Mouse (Mus musculus) neural tube, embryonic 13.5 days (tissue): ENCODE measurements at regions not wholly inside any gene's neighbourhood (a gene's known extent, or its start where the extent isn't known, plus 50 kb on each side); places are given as distances from the start of the nearest gene placed in this dataset.

ENCODE experiments used
- ATAC-seq: fragments of 200-750 bp; cut with Nextera tagmentation; 2 replicates; pipeline ENCODE4 v1.8.0; 2017; ENCODE audit warnings: low read depth, mild to moderate bottlenecking, moderate TSS enrichment, moderate library complexity
- H3K27ac ChIP-seq: fragments of 300-500 bp; sonication (generic); replicated peaks from 2 replicates; pipeline ENCODE4 v1.5.1; 2015; ENCODE audit warnings: moderate library complexity, mild to moderate bottlenecking, inconsistent platforms
- H3K27me3 ChIP-seq: fragments of 300-500 bp; sonication (generic); 2 replicates; pipeline ENCODE4 v1.6.1; 2015; ENCODE audit warnings: mild to moderate bottlenecking, inconsistent platforms
- H3K36me3 ChIP-seq: fragments of 300-500 bp; sonication (generic); 2 replicates; pipeline ENCODE4 v1.6.1; 2015; ENCODE audit warnings: mild to moderate bottlenecking, inconsistent platforms
- H3K4me1 ChIP-seq: fragments of 300-500 bp; sonication (generic); replicated peaks from 2 replicates; pipeline ENCODE4 v1.6.1; 2015; ENCODE audit warnings: inconsistent platforms
- H3K4me2 ChIP-seq: fragments of 300-500 bp; sonication (generic); 2 replicates; pipeline ENCODE4 v1.6.1; 2015; ENCODE audit warnings: inconsistent platforms, mild to moderate bottlenecking, moderate library complexity
- H3K4me3 ChIP-seq: fragments of 300-500 bp; sonication (generic); 2 replicates; pipeline ENCODE4 v1.5.1; 2015; ENCODE audit warnings: mild to moderate bottlenecking, inconsistent platforms
- H3K9ac ChIP-seq: fragments of 300-500 bp; sonication (generic); 2 replicates; pipeline ENCODE4 v1.6.1; 2015; ENCODE audit warnings: moderate library complexity, mild to moderate bottlenecking, inconsistent platforms
- H3K9me3 ChIP-seq: fragments of 300-500 bp; sonication (generic); 2 replicates; pipeline ENCODE4 v1.6.1; 2016; ENCODE audit warnings: inconsistent platforms
- WGBS: fragments of 180-500 bp; shearing (Covaris S2); methylation state at CpG from one replicate; pipeline ENCODE4 v1.1.7; 2015; 5-methylcytosine and 5-hydroxymethylcytosine counted together

GRCm38 (mm10) chr5:111836668-111837234 lies 103.0 kb downstream of the Gm26897 start:
- peaks cover 39% of the 10 kb centered on the region for H3K27me3 ChIP-seq
- H3K4me1 ChIP-seq: peaks cover 19% of the 10 kb centered on the region
- H3K9me3 ChIP-seq: no peaks in the 10 kb centered on the region
- 7% methylated on average over 14 of the region's 14 CpGs for WGBS
- peak; percentile 81 for ATAC-seq
- peak overlapping the region; percentile 64 for H3K27ac ChIP-seq
- no peak overlapping the region for H3K9ac ChIP-seq
- peak overlapping the region; percentile 22; the same call in 1 of the 2 replicates for H3K4me2 ChIP-seq
- H3K4me3 ChIP-seq: no peak overlapping the region
- H3K36me3 ChIP-seq: no peaks in the 10 kb centered on the region

GRCm38 (mm10) chr5:111842461-111842860 lies 108.7 kb downstream of the Gm26897 start:
- H3K36me3 ChIP-seq: no peaks in the 10 kb centered on the region
- no peak overlapping the region for H3K27ac ChIP-seq
- peaks cover 9% of the 10 kb centered on the region for H3K4me1 ChIP-seq
- no peak for ATAC-seq
- H3K4me3 ChIP-seq: no peak overlapping the region
- no peaks in the 10 kb centered on the region for H3K9me3 ChIP-seq
- 0 out of 2 replicates have a peak overlapping the region, but pooled peaks have one; percentile 20 for H3K4me2 ChIP-seq
- WGBS: 51% methylated on average over 17 of the region's 17 CpGs
- H3K27me3 ChIP-seq: peaks cover 32% of the 10 kb centered on the region
- H3K9ac ChIP-seq: no peak overlapping the region

GRCm38 (mm10) chr5:111843622-111844239 lies 110.0 kb downstream of the Gm26897 start:
- no peak overlapping the region for H3K27ac ChIP-seq
- WGBS: 37% methylated on average over 17 of the region's 17 CpGs
- H3K4me2 ChIP-seq: no peak overlapping the region

GRCm38 (mm10) chr5:111844528-111844927 lies 110.8 kb downstream of the Gm26897 start:
- no peak overlapping the region for H3K4me3 ChIP-seq
- no peaks in the 10 kb centered on the region for H3K9me3 ChIP-seq
- H3K9ac ChIP-seq: no peak overlapping the region
- no peak overlapping the region for H3K27ac ChIP-seq
- no peak for ATAC-seq
- peaks cover 9% of the 10 kb centered on the region for H3K4me1 ChIP-seq
- no peaks in the 10 kb centered on the region for H3K36me3 ChIP-seq
- H3K27me3 ChIP-seq: peaks cover 15% of the 10 kb centered on the region; the same call in 1 of the 2 replicates
- WGBS: 46% methylated on average over 3 of the region's 3 CpGs
- H3K4me2 ChIP-seq: no peak overlapping the region

More at GRCm38 (mm10) chr5:111843622-111844239, 110.0 kb downstream of the Gm26897 start:
- Histone ChIP-seq H3K9me3 (no peaks in the 10 kb centered on the region), H3K27me3 (peaks cover 21% of the 10 kb centered on the region), H3K36me3 (no peaks in the 10 kb centered on the region), H3K4me1 (peaks cover 9% of the 10 kb centered on the region), H3K9ac (peak overlapping the region; percentile 22; the same call in 1 of the 2 replicates), H3K4me3 (no peak overlapping the region)
- ATAC-seq: no peak

- H3K4me2 ChIP-seq: no peak overlapping the region
- H3K9ac ChIP-seq: no peak overlapping the region
- H3K4me3 ChIP-seq: no peak overlapping the region
- no peaks in the 10 kb centered on the region for H3K9me3 ChIP-seq
- 81% methylated on average over 9 of the region's 10 CpGs for WGBS
- peaks cover 24% of the 10 kb centered on the region for H3K4me1 ChIP-seq
- H3K36me3 ChIP-seq: no peaks in the 10 kb centered on the region
- ATAC-seq: no peak
- peaks cover 34% of the 10 kb centered on the region for H3K27me3 ChIP-seq
- no peak overlapping the region for H3K27ac ChIP-seq
These were observed 115.2 kb downstream of the Gm26897 start for GRCm38 (mm10) chr5:111848917-111849316.

- ATAC-seq: peak; percentile 34; the same call in 1 of the 2 replicates
- H3K9me3 ChIP-seq: no peaks in the 10 kb centered on the region
- H3K4me3 ChIP-seq: no peak overlapping the region
- no peak overlapping the region for H3K4me2 ChIP-seq
- H3K4me1 ChIP-seq: peaks cover 29% of the 10 kb centered on the region
- H3K9ac ChIP-seq: peak overlapping the region; percentile 34; the same call in 1 of the 2 replicates
- no peaks in the 10 kb centered on the region for H3K36me3 ChIP-seq
- 15% methylated on average over 6 of the region's 6 CpGs for WGBS
- no peak overlapping the region for H3K27ac ChIP-seq
- peaks cover 24% of the 10 kb centered on the region for H3K27me3 ChIP-seq
These were observed 119.0 kb downstream of the Gm26897 start for GRCm38 (mm10) chr5:111852682-111853081.

- H3K9me3 ChIP-seq: no peaks in the 10 kb centered on the region
- H3K27ac ChIP-seq: no peak overlapping the region
- 84% methylated on average over 2 of the region's 2 CpGs for WGBS
- no peak overlapping the region for H3K4me2 ChIP-seq
- H3K36me3 ChIP-seq: no peaks in the 10 kb centered on the region
- H3K4me3 ChIP-seq: no peak overlapping the region
- H3K27me3 ChIP-seq: peaks cover 21% of the 10 kb centered on the region
- H3K4me1 ChIP-seq: peaks cover 37% of the 10 kb centered on the region
- H3K9ac ChIP-seq: no peak overlapping the region
- ATAC-seq: no peak
These were observed 121.6 kb downstream of the Gm26897 start for GRCm38 (mm10) chr5:111855366-111855765.

- WGBS: 41% methylated on average over 7 of the region's 7 CpGs
- Histone ChIP-seq H3K9me3 (no peaks in the 10 kb centered on the region), H3K27ac (no peak overlapping the region), H3K4me1 (peaks cover 34% of the 10 kb centered on the region), H3K27me3 (peaks cover 10% of the 10 kb centered on the region; the same call in 1 of the 2 replicates), H3K9ac (no peak overlapping the region), H3K4me3 (no peak overlapping the region), H3K36me3 (no peaks in the 10 kb centered on the region), H3K4me2 (no peak overlapping the region)
- no peak for ATAC-seq
These were observed 123.5 kb downstream of the Gm26897 start for GRCm38 (mm10) chr5:111857200-111857599.

GRCm38 (mm10) chr5:111860436-111860835 lies 126.7 kb downstream of the Gm26897 start:
- H3K9ac ChIP-seq: no peak overlapping the region
- H3K4me2 ChIP-seq: no peak overlapping the region
- WGBS: 94% methylated on average over 1 of the region's 1 CpGs

GRCm38 (mm10) chr5:111862331-111862730 lies 128.6 kb downstream of the Gm26897 start:
- no peaks in the 10 kb centered on the region for H3K9me3 ChIP-seq
- no peaks in the 10 kb centered on the region for H3K36me3 ChIP-seq
- WGBS: 92% methylated on average over 4 of the region's 4 CpGs
- H3K27ac ChIP-seq: no peak overlapping the region
- H3K27me3 ChIP-seq: peaks cover 21% of the 10 kb centered on the region
- ATAC-seq: no peak
- no peak overlapping the region for H3K4me3 ChIP-seq
- H3K4me1 ChIP-seq: peaks cover 24% of the 10 kb centered on the region
- H3K4me2 ChIP-seq: no peak overlapping the region
- no peak overlapping the region for H3K9ac ChIP-seq

More at GRCm38 (mm10) chr5:111860436-111860835, 126.7 kb downstream of the Gm26897 start:
- Histone ChIP-seq H3K4me3 (no peak overlapping the region), H3K27me3 (peaks cover 9% of the 10 kb centered on the region; the same call in 1 of the 2 replicates), H3K27ac (no peak overlapping the region), H3K9me3 (no peaks in the 10 kb centered on the region), H3K4me1 (peaks cover 30% of the 10 kb centered on the region), H3K36me3 (no peaks in the 10 kb centered on the region)
- ATAC-seq: no peak

- WGBS: 67% methylated on average over 7 of the region's 7 CpGs
- no peaks in the 10 kb centered on the region for H3K9me3 ChIP-seq
- ATAC-seq: no peak
- H3K27ac ChIP-seq: no peak overlapping the region
- peaks cover 13% of the 10 kb centered on the region for H3K4me1 ChIP-seq
- H3K4me3 ChIP-seq: no peak overlapping the region
- peaks cover 24% of the 10 kb centered on the region for H3K27me3 ChIP-seq
- no peak overlapping the region for H3K4me2 ChIP-seq
- H3K36me3 ChIP-seq: no peaks in the 10 kb centered on the region
- H3K9ac ChIP-seq: no peak overlapping the region
These were observed 130.2 kb downstream of the Gm26897 start for GRCm38 (mm10) chr5:111863922-111864321.

- no peaks in the 10 kb centered on the region for H3K9me3 ChIP-seq
- 45% methylated on average over 13 of the region's 13 CpGs for WGBS
- H3K27ac ChIP-seq: no peak overlapping the region
- peaks cover 13% of the 10 kb centered on the region for H3K4me1 ChIP-seq
- no peak overlapping the region for H3K9ac ChIP-seq
- no peak for ATAC-seq
- no peak overlapping the region for H3K4me2 ChIP-seq
- peaks cover 24% of the 10 kb centered on the region for H3K27me3 ChIP-seq
- H3K36me3 ChIP-seq: no peaks in the 10 kb centered on the region
- no peak overlapping the region for H3K4me3 ChIP-seq
These were observed 130.9 kb downstream of the Gm26897 start for GRCm38 (mm10) chr5:111864606-111865005.
